Mouse (Mus musculus) pancreas, adult 10 weeks (tissue): ENCODE results near the gene Mtif2. TPM values are rescaled to one million over a fixed set of nuclear protein-coding genes. Genes with fewer than 3 reads are reported as not detected.

Source experiments
- polyA plus RNA-seq: library from polyadenylated mRNA; stranded (reverse); fragments of 350-450 nt; fragmentation: Illumina TruSeq; extraction: RNeasy Lipid Tissue Mini Kit (QIAGEN cat#74804); gene quantifications from one replicate; pipeline ENCODE4 v1.2.3, GENCODE M21; 2015; ENCODE audit warnings: low read depth, low replicate concordance; ENCODE audit not compliant: insufficient read depth

Mtif2 gene
- 8.1 TPM for polyA plus RNA-seq

GRCm38 (mm10) chr11:29525988-29526794 is at the start of gene Mtif2:
Gene Mtif2 (plus strand): TSS chr11:29526408.

GRCm38 (mm10) chr11:29514682-29515412 is 11.4 kb upstream of the Mtif2 start, which contains the start of gene Prorsd1:
Gene Prorsd1 (minus strand): TSS chr11:29515033.

GRCm38 (mm10) chr11:29547752-29548503 is 21.7 kb downstream of the Mtif2 start, which contains the start of the genes Clhc1 and Rps27a:
Gene Clhc1 (plus strand): TSS chr11:29547950.
Gene Rps27a (minus strand): TSS chr11:29548109.

Other genes with a start within 250 kb of the Mtif2 start
- gene Ccdc88a, start 152.8 kb upstream of the Mtif2 start, polyA plus RNA-seq: 1.8 TPM
- 3.8 TPM for gene Prorsd1, start 11.4 kb upstream of the Mtif2 start, polyA plus RNA-seq
- not detected for gene Clhc1, start 21.5 kb downstream of the Mtif2 start, polyA plus RNA-seq
- 483 TPM for gene Rps27a, start 21.7 kb downstream of the Mtif2 start, polyA plus RNA-seq
- gene Rtn4, start 166.5 kb downstream of the Mtif2 start, polyA plus RNA-seq: 31.5 TPM